In genomic region chr4:132180710-132181109, GRCm38 (mm10) we compare ENCODE assay signal across 8 mouse cellular contexts. TPM values are rescaled to one million over a fixed set of nuclear protein-coding genes. Genes with fewer than 3 reads are reported as not detected.
DNase-seq lines count a peak whose midpoint lies in the region; ATAC-seq and TF ChIP-seq lines count a peak whose summit lies in the region.

No protein-coding gene starts in this region.

- H3K4me1 ChIP-seq in intestine, postnatal 0 days (replicated peaks; ENCODE audit: control insufficient read depth, insufficient read depth, low read length) = no peaks in the 10 kb centered on the region
- 0 out of 2 replicates have a peak, but pooled peaks cover 2% of the 10 kb centered on the region for H3K4me1 ChIP-seq in intestine, embryonic 15.5 days (replicated peaks)
- H3K4me1 ChIP-seq in lung, embryonic 14.5 days (ENCODE audit: insufficient read depth) = no peaks in the 10 kb centered on the region

- no peak overlapping the region for H3K27ac ChIP-seq in intestine, postnatal 0 days (ENCODE audit: low read depth, low read length)
- no peak overlapping the region for H3K27ac ChIP-seq in intestine, embryonic 15.5 days
- no peak overlapping the region for H3K27ac ChIP-seq in lung, embryonic 14.5 days (ENCODE audit: low read depth)

- no peak for ATAC-seq in intestine, postnatal 0 days
- no peak for ATAC-seq in intestine, embryonic 15.5 days
- no peak for ATAC-seq in lung, embryonic 14.5 days (ENCODE audit: insufficient read depth)
- no peak for ATAC-seq in megakaryocyte-erythroid progenitor cell, adult 5-6 weeks (replicated peaks; ENCODE audit: low FRiP score, low TSS enrichment, poor library complexity, severe bottlenecking)

- no peak overlapping the region for H3K4me2 ChIP-seq in intestine, postnatal 0 days (replicated peaks; ENCODE audit: low read depth)
- H3K4me2 ChIP-seq in intestine, embryonic 15.5 days (replicated peaks) = no peak overlapping the region
- no peak overlapping the region for H3K4me2 ChIP-seq in lung, embryonic 14.5 days

- H3K4me3 ChIP-seq in intestine, postnatal 0 days (ENCODE audit: low read depth, low read length) = no peak overlapping the region
- H3K4me3 ChIP-seq in intestine, embryonic 15.5 days (replicated peaks) = no peak overlapping the region
- H3K4me3 ChIP-seq in lung, embryonic 14.5 days (ENCODE audit: low read depth, low read length) = no peak overlapping the region

- H3K36me3 ChIP-seq in intestine, postnatal 0 days (ENCODE audit: control insufficient read depth, insufficient read depth) = peaks cover 26% of the 10 kb centered on the region
- H3K36me3 ChIP-seq in intestine, embryonic 15.5 days = peaks cover 13% of the 10 kb centered on the region
- peaks cover 42% of the 10 kb centered on the region for H3K36me3 ChIP-seq in lung, embryonic 14.5 days (ENCODE audit: insufficient read depth)

- WGBS in intestine, postnatal 0 days = 75% methylated on average over 9 of the region's 9 CpGs
- 68% methylated on average over 9 of the region's 9 CpGs for WGBS in intestine, embryonic 15.5 days
- 66% methylated on average over 9 of the region's 9 CpGs for whole genome bisulfite sequencing in lung, embryonic 14.5 days

- no peak overlapping the region for H3K9ac ChIP-seq in intestine, postnatal 0 days (ENCODE audit: low read depth, low read length)
- H3K9ac ChIP-seq in intestine, embryonic 15.5 days = no peak overlapping the region
- no peak overlapping the region for H3K9ac ChIP-seq in lung, embryonic 14.5 days

- H3K9me3 ChIP-seq in intestine, postnatal 0 days (ENCODE audit: control insufficient read depth) = no peaks in the 10 kb centered on the region
- H3K9me3 ChIP-seq in intestine, embryonic 15.5 days = no peaks in the 10 kb centered on the region
- H3K9me3 ChIP-seq in lung, embryonic 14.5 days (ENCODE audit: low read depth, low read length) = no peaks in the 10 kb centered on the region

- peak; percentile 62 for TF ChIP-seq CTCF in intestine, postnatal 0 days (IDR thresholded peaks at IDR 0.05; ENCODE audit: low read depth)
- TF ChIP-seq CTCF in lung, embryonic 14.5 days (IDR thresholded peaks at IDR 0.05; ENCODE audit: low read depth) = peak; percentile 50

- H3K27me3 ChIP-seq in intestine, postnatal 0 days (replicated peaks; ENCODE audit: control insufficient read depth, insufficient read depth, low read length) = no peaks in the 10 kb centered on the region
- H3K27me3 ChIP-seq in intestine, embryonic 15.5 days (replicated peaks) = no peaks in the 10 kb centered on the region
- H3K27me3 ChIP-seq in lung, embryonic 14.5 days (ENCODE audit: insufficient read depth, low read length) = no peaks in the 10 kb centered on the region

- DNase-seq in thymus, postnatal 14 days = peak; percentile 38
- no peak for DNase-seq in thymus, adult 18-20 months
- peak; percentile 36 for DNase-seq in cerebellum, adult 11-12 months
- peak; percentile 76 for DNase-seq in lung, embryonic 14.5 days
- DNase-seq in c-Kit-positive CD71-positive TER-119-positive erythroid progenitor cells, embryonic 14.5 days (ENCODE audit: low spot score) = no peak

RNA-seq across cellular contexts. Expression of gene Ythdf2, which starts 31.4 kb away (rescaled TPM):
- polyA plus RNA-seq in intestine, postnatal 0 days (2015; fragmentation: Nextera tagmentation; extraction: Ambion mirVana) = 38.3 and 44.9 TPM in 2 replicates
- polyA plus RNA-seq in intestine, embryonic 15.5 days (2015; fragmentation: Nextera tagmentation; extraction: Ambion mirVana) = 70.6 and 86.5 TPM in 2 replicates
- 121 and 132 TPM in 2 replicates for polyA plus RNA-seq in lung, embryonic 14.5 days (2014; fragmentation: Nextera tagmentation; extraction: Ambion mirVana)
- 54.6 and 67.9 TPM in 2 replicates for total RNA-seq in megakaryocyte-erythroid progenitor cell, adult 5-6 weeks (2014; fragmentation: Nextera tagmentation)
- total RNA-seq in megakaryocyte-erythroid progenitor cell, adult 5-6 weeks (2017) = 61.7 and 65.6 TPM in 2 replicates

RNA-seq across cellular contexts. Expression of gene Oprd1, which starts 36.4 kb away (rescaled TPM):
- 0.24 and 0.29 TPM in 2 replicates for polyA plus RNA-seq in intestine, postnatal 0 days (2015; fragmentation: Nextera tagmentation; extraction: Ambion mirVana)
- 0.28 and 0.34 TPM in 2 replicates for polyA plus RNA-seq in intestine, embryonic 15.5 days (2015; fragmentation: Nextera tagmentation; extraction: Ambion mirVana)
- polyA plus RNA-seq in lung, embryonic 14.5 days (2014; fragmentation: Nextera tagmentation; extraction: Ambion mirVana) = 0.04 TPM in 1 of 2 replicates, not detected in the other
- total RNA-seq in megakaryocyte-erythroid progenitor cell, adult 5-6 weeks (2014; fragmentation: Nextera tagmentation) = not detected in 2 replicates
- not detected in 2 replicates for total RNA-seq in megakaryocyte-erythroid progenitor cell, adult 5-6 weeks (2017)

Comparison
In these comparisons a context has a peak if more than half of its experiments do, and no peak if none do; other contexts are left out.
1. DNase-seq: peak in thymus, postnatal 14 days (single experiment), cerebellum, adult 11-12 months (single experiment) and lung, embryonic 14.5 days (single experiment); none in thymus, adult 18-20 months (0 of 2) and c-Kit-positive CD71-positive TER-119-positive erythroid progenitor cells, embryonic 14.5 days (single experiment).